Mouse (Mus musculus): Measurements from ENCODE around the gene Gin1. TPM values are rescaled to one million over a fixed set of nuclear protein-coding genes. Genes with fewer than 3 reads are reported as not detected.

Gin1 gene
- total RNA-seq, 2 experiments from 2014 or later: 8.0 to 15.0 TPM

DNA sequence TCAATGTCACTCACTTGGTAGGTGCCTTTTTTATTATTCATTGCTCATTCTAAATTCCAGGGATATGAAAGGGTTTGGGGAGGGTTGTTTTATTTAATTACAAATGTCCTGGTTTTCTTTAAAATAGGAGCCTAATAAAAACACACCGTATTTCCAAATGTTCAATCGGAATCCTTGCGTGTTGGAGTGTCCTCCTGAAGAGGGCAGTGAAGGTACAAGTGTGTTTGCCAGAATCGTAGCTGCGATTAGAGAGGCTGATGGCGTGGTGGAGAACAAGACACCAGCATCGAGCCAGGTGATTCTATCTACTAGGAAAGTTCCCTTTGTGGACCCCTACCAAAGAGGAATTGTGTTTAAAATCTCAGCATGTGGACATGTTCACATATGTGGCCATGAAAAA is 15.0 kb downstream of the Gin1 start:
- intact Hi-C loops (cut with DNase I): no loop called here
- no peak for DNase-seq (ENCODE audit: low spot score in 2 of 2)

DNA sequence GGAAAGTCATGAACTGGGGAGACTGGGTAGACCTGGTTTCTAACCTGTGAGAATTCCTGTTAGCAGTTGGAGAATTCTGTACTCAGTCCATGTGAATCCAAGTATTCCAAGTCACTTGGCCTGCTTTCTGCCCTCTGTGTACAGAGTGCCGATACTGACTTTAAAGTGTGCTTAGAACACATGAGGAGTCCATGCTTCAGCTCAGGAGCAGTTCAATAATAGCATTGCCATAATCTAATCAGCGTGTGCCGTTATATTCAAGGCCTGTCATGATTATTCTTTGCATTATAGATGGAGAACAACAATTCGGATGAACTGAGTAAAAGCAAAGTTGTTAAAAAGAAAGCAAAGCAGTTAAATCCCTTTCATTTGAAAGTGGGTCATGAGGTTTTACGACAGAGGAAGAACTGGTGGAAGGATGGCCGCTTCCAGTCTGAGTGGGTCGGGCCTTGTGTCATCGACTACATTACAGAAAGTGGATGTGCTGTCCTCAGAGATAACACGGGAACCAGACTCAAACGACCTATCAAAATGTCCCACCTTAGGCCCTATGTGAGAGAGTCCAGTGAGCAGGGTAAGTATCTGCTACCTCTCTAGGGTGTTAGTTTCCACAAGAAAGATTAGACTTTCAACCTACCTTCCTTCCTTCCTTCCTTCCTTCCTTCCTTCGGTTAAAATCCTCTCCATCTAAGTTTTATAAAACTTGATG is 15.9 kb downstream of the Gin1 start:
- intact Hi-C loops (cut with DNase I): no loop called here

DNA sequence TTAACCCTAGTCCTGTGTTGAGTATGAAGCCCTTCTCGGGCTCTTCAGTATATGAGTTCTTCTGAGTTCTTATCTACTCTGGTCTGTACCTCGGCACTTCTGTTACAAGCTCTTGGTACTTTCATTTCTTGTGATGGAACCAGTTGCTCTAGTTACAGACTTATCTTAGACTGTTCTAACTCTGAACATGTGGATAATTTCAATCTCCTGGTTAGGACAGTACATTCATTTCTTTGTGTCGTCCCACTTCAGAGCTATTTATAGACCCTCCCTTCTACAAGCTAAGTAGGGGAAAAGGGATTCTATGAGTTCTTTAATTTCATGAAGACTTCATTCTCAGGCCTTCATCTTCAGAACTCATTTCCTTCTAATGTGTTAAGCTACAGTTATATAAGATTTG is 17.7 kb downstream of the Gin1 start:
- intact Hi-C loops (cut with DNase I): no loop called here
- DNase-seq (ENCODE audit: low spot score in 2 of 2): no peak

More for the DNA sequence above, 15.9 kb downstream of the Gin1 start:
- DNase-seq (ENCODE audit: low spot score in 2 of 2): no peak

DNA sequence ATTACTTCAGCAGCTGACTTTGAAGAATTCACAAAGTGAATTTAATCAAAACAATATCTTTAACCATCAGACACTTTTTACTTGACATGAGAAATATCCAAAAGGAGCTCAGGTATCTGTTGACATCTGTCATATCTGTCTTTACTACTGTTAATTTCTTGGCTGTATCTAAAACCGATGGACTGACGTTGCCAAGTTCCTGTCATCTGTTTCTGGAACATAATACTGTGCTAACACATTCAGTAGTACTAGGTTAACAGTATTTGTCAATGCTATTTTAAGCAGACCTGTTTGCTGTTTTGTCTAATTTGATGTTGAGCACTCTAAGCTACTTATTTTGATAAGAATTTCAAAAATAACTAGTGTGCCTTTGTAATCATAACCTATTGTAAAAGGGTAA is 18.5 kb downstream of the Gin1 start:
- no peak for DNase-seq (ENCODE audit: low spot score in 2 of 2)
- intact Hi-C loops (cut with DNase I): no loop called here

DNA sequence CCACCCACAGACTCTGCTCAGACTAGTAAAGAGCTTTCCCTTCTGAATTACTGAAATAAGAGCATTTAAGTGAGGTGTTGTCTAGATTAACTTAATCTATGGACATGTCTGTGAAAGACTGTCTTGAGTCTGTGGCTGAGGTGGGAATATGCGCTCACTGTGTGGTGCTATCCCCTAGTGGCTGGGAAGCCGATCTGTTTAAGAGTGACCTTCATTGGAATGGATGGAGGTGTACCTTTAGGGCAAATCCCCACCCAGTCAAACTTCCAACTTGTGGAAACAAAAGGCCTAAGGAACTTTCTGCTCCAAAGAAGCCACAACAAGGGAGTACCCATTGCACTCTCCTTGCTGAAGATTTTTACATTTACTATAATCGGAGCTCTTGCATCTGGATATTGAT is 24.1 kb downstream of the Gin1 start:
- intact Hi-C loops (cut with DNase I): no loop called here
- no peak for DNase-seq (ENCODE audit: low spot score in 2 of 2)

DNA sequence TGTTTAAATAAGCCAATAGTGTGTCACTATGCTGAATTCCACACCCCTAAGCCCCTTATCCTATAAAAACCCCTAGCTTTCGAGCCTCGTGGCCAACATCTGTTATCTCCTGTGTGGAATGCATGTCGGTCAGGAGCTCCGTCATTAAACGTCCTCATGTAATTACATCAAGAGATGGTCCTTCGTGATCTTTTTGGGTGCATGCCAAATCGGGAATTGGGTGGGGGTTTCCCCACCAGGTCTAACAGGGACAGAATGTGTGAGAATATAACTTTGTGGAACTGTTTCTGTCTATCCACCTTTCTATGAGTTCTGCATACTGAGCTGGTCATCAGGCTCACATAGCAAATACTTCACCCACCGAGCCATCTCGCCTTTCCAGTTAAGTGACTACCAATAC is 26.0 kb downstream of the Gin1 start:
- DNase-seq (ENCODE audit: low spot score in 2 of 2): no peak
- intact Hi-C loops (cut with DNase I): no loop called here

DNA sequence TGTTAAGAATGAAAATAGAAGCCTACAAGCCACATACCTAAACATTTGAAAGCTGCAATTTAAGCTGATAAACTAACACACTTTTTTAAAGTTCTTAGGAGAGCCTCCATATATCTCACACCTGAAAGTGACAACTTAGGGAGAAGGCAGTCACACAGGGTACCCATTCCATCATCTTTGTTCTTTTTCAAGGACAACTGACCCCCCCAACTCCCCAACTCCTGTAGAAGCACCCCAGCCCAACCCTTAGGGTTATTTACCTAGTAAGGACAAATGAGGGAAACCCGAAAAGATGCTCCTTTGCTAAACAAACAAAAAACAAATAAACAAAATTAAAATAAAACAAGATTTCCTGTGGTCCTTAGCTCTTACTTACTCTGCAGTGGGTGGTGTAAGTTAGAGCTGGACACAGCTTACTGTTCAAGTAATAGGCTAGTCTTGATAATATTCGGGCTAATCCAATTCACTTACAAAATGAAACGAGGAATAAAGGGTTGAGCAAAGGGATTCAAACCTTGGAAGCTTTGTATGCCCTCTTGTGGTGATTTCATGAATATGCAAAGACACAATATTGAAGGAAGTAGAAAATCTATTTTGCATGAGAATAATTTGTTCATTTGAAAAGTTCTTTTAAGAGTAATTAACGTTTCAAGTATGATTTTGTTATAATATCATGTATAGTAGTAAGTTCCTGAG is 32.4 kb downstream of the Gin1 start:
- intact Hi-C loops (cut with DNase I): loop anchor here (5.0 to 10.0 kb wide), 3 partner anchors 305 to 765 kb away; no protein-coding TSS in a partner anchor
- no peak for DNase-seq (ENCODE audit: low spot score in 2 of 2)

DNA sequence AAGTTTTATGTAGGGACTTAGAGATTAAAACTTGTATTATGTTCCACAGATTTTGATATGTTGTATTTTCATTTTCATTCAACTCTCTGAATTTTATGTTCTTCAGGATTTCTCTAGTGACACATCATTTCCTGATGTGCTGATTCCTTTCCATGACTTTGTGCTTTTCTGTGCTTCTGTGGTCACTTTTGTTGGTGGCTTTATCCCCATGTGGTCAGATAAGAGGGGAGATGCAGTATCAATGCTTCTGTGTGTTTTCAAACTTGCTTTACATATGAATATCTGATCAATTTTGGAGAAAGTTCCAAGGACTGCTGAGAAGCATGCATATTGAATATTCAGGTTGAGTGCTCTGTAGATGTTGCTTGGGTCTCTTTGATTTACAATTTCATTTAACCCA is 34.5 kb downstream of the Gin1 start:
- no peak for DNase-seq (ENCODE audit: low spot score in 2 of 2)
- intact Hi-C loops (cut with DNase I): loop anchor here (5.0 to 10.0 kb wide), 3 partner anchors 307 to 767 kb away; no protein-coding TSS in a partner anchor

DNA sequence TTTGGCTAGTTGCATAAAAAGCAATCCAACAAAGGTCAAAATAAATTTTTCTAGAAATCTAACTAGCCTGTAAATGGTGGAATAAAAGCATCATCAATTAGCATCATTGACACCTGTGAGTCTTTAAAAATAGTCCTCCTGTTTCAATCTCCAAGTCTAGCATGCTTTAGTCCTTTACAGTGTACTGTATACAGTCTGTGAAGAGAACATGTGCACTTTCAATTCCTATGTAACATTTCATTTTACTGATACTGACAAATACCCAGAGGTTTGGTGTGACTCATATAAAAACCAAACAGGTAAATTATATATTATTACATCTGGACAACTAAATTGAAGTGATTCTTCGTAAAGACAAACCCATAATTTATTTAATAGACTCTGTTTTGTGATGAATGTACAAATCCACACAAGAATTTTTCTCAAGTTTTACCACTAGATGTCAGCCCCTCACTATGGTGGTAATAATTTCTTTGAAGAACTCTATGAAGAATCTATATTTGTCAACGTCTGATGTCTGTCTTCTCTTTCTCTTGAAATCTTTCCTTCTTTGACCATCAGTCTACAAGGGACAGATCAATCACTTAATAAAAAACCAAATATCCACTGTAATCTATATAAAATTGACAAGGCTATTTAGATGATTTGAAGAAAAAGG is 39.4 kb downstream of the Gin1 start:
- no peak for DNase-seq (ENCODE audit: low spot score in 2 of 2)
- intact Hi-C loops (cut with DNase I): loop anchor here (2.0 to 10.0 kb wide), 4 partner anchors 368 to 715 kb away; no protein-coding TSS in a partner anchor

DNA sequence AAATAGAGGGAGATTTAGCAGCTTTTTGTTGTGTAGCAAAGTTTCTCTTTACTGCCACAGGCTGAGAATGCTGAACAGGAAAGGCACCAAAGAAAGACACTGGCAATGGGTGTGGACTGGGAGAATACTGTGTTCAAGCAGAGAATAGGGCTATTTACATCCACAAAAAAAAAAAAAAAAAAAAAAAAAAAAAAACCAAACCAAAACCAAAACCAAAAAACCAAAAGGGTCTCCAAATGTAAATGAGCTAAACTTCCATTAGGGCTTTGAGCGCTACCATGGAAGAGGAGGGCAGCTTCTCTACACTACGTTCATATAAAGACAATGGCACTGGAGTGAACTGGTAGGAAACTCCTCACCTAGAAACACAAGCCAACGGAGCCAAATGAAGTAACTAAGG is 51.3 kb downstream of the Gin1 start:
- no peak for DNase-seq (ENCODE audit: low spot score in 2 of 2)
- intact Hi-C loops (cut with DNase I): no loop called here

DNA sequence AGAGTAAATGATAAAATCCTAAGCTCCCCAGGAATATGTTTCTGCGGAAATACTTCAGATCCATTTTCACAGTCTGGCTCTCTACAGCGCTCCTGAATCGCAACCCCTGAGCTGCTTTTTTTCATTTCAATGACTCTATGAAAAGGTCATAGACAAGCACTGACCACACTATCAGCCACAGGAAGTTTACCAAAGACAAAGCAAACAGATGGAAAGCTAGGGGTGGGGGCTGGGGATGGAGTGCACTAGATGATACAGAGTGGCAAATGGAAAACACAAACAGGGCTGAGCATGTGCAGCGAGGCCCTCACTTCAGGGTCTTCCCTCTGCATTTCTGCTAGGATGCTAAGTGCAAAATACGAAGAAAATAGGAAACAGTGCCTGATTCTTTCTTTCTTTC is 52.2 kb downstream of the Gin1 start:
- DNase-seq (ENCODE audit: low spot score in 2 of 2): no peak
- intact Hi-C loops (cut with DNase I): no loop called here

DNA sequence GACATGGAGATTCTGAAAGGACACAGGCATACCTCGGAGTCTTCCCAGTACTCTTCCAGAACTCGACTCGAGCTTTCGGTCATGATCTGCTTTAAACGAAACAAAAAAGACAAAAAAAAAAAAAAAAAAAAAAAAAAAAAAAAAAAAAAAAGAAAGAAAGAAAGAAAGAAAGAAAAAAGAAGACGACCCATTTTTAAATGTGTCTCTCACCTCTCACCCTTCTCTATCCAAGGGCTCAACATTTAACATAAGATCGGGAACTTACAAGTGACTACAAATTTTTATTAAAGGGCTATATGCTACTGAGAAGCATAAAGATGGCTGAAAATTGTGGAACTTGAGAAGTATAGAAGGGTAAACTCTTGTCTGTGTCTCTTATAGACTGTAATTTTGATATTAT is 52.9 kb downstream of the Gin1 start:
- intact Hi-C loops (cut with DNase I): no loop called here
- no peak for DNase-seq (ENCODE audit: low spot score in 2 of 2)

DNA sequence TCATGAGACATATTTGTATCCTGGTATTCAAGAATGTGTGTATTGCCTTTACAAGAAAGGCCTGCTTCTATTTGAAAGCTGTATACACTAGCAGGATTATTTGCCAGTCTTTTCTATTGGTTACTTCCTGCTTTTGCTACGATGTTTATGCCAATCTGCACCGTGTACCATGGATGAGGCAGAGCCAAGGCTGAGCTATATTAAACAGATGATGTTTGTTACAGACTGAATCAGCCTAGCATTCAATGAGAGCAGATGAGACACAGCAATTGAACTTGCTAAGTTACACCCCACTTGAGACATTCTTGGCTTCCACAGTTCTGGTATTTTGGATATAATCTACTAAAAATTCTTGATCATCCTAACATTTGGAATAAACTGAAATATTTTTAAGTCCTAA is 57.6 kb downstream of the Gin1 start:
- no peak for DNase-seq (ENCODE audit: low spot score in 2 of 2)
- intact Hi-C loops (cut with DNase I): no loop called here

DNA sequence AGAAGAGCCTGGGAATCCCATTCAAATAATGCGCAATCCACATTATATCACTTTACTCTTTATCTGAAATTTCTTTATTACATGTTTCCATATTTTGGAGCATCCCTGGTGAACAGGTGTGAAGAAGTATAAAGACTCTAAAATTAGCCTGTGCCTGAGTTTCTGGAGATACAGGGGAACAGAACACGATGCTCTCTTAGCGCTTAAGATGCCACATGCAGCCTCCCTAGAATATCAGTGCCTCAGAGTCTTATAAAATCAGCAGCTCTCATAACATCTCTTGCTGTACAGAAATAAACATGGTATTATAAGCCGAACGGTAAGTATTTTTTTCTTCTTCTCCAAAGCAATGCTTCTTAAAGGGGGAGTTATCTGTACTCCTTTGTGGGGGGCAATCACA is 58.1 kb downstream of the Gin1 start:
- intact Hi-C loops (cut with DNase I): no loop called here
- no peak for DNase-seq (ENCODE audit: low spot score in 2 of 2)

DNA sequence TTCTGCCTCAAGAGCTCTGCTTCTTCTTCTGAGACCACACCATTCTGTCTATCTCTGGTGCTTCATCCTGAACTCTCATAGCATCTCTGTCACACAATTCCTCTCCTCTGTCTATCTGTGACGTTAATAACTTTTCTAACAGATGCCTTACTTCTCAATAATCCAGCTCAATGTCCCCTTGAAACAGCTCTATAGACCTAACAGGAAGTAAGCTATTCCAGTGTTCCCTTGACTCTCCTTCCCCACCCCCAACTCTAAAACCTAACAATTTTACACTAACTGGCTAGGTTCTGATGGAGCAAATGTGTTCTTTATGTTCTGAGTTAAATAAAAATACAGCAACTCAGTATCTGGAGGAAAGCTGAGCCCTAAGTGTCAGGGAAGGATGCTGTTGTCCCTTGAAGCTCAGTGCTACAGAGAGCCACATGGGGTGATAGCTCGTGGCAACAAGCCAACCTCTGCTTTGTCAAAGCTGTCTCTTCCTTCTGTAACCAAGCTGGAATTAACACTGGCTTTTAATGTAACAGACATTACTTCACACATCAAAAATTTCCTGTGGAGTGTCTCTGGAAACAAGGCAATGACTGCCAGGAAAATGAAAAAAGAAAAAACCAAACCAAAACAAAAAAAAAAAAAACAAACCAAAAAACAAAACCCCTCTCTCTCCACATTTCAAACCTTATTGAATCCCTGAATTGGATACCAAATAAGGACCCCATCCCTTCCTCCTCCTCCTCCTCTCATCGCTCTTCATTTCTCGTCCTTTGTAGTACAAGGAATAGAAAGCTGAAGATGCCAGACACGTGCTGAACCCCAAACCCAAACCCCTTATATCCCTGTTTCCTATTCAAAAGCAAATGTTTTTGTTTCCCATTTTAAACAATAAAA is 63.7 kb downstream of the Gin1 start:
- intact Hi-C loops (cut with DNase I): no loop called here
- no peak for DNase-seq (ENCODE audit: low spot score in 2 of 2)

DNA sequence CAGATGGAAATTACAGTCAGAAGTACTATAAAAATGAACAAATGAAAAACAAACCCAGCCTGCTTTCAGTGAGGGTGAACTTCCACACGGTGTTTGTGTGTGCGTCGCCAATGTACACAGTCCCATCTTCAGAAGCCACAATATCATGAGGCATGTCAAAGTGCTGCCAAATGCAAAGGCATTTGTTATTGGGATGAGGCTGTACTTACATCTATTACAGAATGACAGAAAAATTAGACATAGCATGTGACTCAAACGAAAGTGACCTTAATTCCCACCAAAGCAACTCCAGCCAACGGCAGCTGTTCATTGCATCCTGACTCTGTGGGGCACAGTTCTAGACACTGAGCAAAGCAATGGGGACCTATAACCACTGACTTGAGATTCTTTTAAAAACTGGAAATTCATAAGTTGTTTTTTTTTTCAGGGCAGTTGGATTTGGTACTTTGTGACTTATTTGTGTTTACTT is 64.4 kb downstream of the Gin1 start:
- DNase-seq (ENCODE audit: low spot score in 2 of 2): no peak
- intact Hi-C loops (cut with DNase I): no loop called here

All from left cerebral cortex, postnatal 36 days (tissue).